Mouse (Mus musculus): ENCODE data around the gene Alcam. TPM values are rescaled to one million over a fixed set of nuclear protein-coding genes. Genes with fewer than 3 reads are reported as not detected.

Gene Alcam
- total and polyA plus RNA-seq, 2 experiments from 2014 or later = 30.8 to 146 TPM

DNA sequence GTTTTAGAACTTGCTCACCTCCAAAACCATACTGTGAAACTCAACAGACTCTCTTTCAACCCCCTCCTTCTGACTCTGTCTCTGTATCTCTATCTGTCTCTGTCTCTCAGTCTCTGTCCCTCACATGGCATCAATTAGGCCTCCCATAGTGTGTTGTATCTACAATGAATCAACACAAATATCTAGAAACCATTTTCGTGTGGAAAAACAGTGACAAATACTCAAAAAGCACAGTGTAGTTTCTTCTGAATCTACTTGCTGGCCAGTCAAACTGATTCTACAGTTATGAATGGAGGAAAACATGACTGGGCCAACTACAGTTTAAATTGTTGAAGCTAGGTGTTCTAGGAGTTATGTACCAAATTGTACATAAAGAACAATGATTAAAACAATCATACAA, 10.8 kb downstream of the Alcam start:
- Histone ChIP-seq H3K4me2 (ENCODE audit: low read depth) (no peak overlapping the region), H3K36me3 (ENCODE audit: insufficient read depth) (no peaks in the 10 kb centered on the region), H3K4me3 (ENCODE audit: low read depth, low read length) (no peak overlapping the region), H3K9me3 (ENCODE audit: low read length) (no peaks in the 10 kb centered on the region), H3K27ac (ENCODE audit: low read depth, low read length) (no peak overlapping the region), H3K27me3 (ENCODE audit: insufficient read depth, low read length) (no peaks in the 10 kb centered on the region), H3K4me1 (ENCODE audit: insufficient read depth) (no peaks in the 10 kb centered on the region), H3K9ac (no peak overlapping the region)
- 79% methylated on average over 1 of the region's 1 CpGs for WGBS
- DNase-seq (no peak), ATAC-seq (no peak)
- TF ChIP-seq CTCF (IDR thresholded peaks at IDR 0.05; ENCODE audit: low read depth) = no peak

GRCm38 (mm10) chr16:52439600-52439999, 14.3 kb downstream of the Alcam start:
- no peak overlapping the region for H3K4me3 ChIP-seq (ENCODE audit: low read depth, low read length)
- DNase-seq = no peak
- H3K4me2 ChIP-seq (ENCODE audit: low read depth) = no peak overlapping the region
- TF ChIP-seq CTCF (IDR thresholded peaks at IDR 0.05; ENCODE audit: low read depth) = no peak
- no peaks in the 10 kb centered on the region for H3K27me3 ChIP-seq (ENCODE audit: insufficient read depth, low read length)
- H3K4me1 ChIP-seq (ENCODE audit: insufficient read depth) = no peaks in the 10 kb centered on the region
- no peak overlapping the region for H3K27ac ChIP-seq (ENCODE audit: low read depth, low read length)
- no peaks in the 10 kb centered on the region for H3K36me3 ChIP-seq (ENCODE audit: insufficient read depth)
- ATAC-seq = no peak
- no peak overlapping the region for H3K9ac ChIP-seq
- no peaks in the 10 kb centered on the region for H3K9me3 ChIP-seq (ENCODE audit: low read length)

GRCm38 (mm10) chr16:52439007-52439406, 14.9 kb downstream of the Alcam start:
- H3K36me3 ChIP-seq (ENCODE audit: insufficient read depth) = no peaks in the 10 kb centered on the region
- no peaks in the 10 kb centered on the region for H3K27me3 ChIP-seq (ENCODE audit: insufficient read depth, low read length)
- no peak overlapping the region for H3K27ac ChIP-seq (ENCODE audit: low read depth, low read length)
- no peak overlapping the region for H3K4me2 ChIP-seq (ENCODE audit: low read depth)
- H3K9ac ChIP-seq = no peak overlapping the region
- 85% methylated on average over 6 of the region's 6 CpGs for whole genome bisulfite sequencing
- no peaks in the 10 kb centered on the region for H3K4me1 ChIP-seq (ENCODE audit: insufficient read depth)
- no peaks in the 10 kb centered on the region for H3K9me3 ChIP-seq (ENCODE audit: low read length)
- H3K4me3 ChIP-seq (ENCODE audit: low read depth, low read length) = no peak overlapping the region
- ATAC-seq = no peak
- TF ChIP-seq CTCF (IDR thresholded peaks at IDR 0.05; ENCODE audit: low read depth) = no peak
- no peak for DNase-seq

DNA sequence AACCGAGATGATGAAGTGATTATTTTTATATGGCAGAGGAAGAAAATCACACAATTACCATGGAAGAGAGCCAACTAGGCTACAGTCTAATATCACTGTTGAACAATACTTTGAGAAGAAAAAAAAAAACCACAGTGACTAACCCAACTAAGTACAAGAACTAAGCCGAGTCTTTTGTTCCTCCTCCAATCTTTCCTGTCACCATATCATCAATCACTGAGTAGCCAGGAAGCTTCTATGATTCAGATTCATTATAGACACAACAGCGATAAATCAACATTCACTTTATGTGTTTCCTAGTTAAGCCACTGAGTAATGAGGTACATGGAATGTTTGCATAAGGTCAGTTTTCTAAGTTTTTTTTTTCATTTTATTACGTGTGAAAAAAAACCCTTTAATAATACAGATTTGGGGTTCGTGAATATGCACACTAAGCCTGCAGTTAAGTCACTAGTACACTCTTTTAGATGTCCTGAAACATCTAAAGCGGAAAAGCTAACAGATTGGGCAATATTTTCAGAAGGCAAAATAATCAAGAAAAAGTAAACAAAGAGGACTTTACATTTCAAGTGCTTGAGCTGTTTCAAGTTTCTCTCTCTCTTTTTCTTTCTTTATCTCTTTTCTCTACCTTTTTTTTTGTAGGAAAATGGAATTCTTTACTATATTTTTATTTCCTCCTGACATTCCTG, 15.5 kb downstream of the Alcam start:
- H3K4me3 ChIP-seq (ENCODE audit: low read depth, low read length) = no peak overlapping the region
- H3K27ac ChIP-seq (ENCODE audit: low read depth, low read length) = no peak overlapping the region
- no peaks in the 10 kb centered on the region for H3K9me3 ChIP-seq (ENCODE audit: low read length)
- no peak overlapping the region for H3K4me2 ChIP-seq (ENCODE audit: low read depth)
- WGBS = 81% methylated on average over 6 of the region's 6 CpGs
- no peak for ATAC-seq
- no peak overlapping the region for H3K9ac ChIP-seq
- H3K27me3 ChIP-seq (ENCODE audit: insufficient read depth, low read length) = no peaks in the 10 kb centered on the region
- no peaks in the 10 kb centered on the region for H3K4me1 ChIP-seq (ENCODE audit: insufficient read depth)
- DNase-seq = no peak
- H3K36me3 ChIP-seq (ENCODE audit: insufficient read depth) = no peaks in the 10 kb centered on the region
- TF ChIP-seq CTCF (IDR thresholded peaks at IDR 0.05; ENCODE audit: low read depth) = no peak

- Histone ChIP-seq H3K9me3 (ENCODE audit: low read length) (no peaks in the 10 kb centered on the region), H3K4me1 (ENCODE audit: insufficient read depth) (no peaks in the 10 kb centered on the region), H3K27ac (ENCODE audit: low read depth, low read length) (no peak overlapping the region), H3K4me2 (ENCODE audit: low read depth) (no peak overlapping the region), H3K4me3 (ENCODE audit: low read depth, low read length) (no peak overlapping the region), H3K36me3 (ENCODE audit: insufficient read depth) (no peaks in the 10 kb centered on the region), H3K27me3 (ENCODE audit: insufficient read depth, low read length) (no peaks in the 10 kb centered on the region), H3K9ac (no peak overlapping the region)
- no peak for ATAC-seq
- no peak for TF ChIP-seq CTCF (IDR thresholded peaks at IDR 0.05; ENCODE audit: low read depth)
- WGBS = 80% methylated on average over 11 of the region's 11 CpGs
- no peak for DNase-seq
Measured at GRCm38 (mm10) chr16:52433189-52433588, 20.7 kb downstream of the Alcam start.

DNA sequence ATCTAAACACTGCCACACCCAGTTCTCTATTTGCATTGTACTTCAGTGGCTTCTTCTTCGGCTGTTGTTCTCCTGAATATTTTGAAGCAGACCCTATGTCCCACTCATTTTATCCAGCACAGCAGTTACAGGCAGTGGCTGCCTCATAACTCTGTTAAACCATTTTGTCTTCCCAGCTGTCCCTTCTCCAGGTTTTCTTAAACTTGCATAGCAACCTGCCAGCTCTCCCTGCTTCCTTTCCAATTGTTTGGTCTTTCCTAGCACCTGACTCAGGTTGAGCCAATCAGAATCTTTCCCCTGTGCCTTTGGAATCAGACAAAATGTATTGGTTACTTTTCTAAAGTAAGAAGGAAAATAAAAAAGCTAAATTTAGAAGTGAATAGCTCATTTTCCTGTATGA, 21.8 kb downstream of the Alcam start:
- no peaks in the 10 kb centered on the region for H3K27me3 ChIP-seq (ENCODE audit: insufficient read depth, low read length)
- H3K4me2 ChIP-seq (ENCODE audit: low read depth) = no peak overlapping the region
- H3K36me3 ChIP-seq (ENCODE audit: insufficient read depth) = no peaks in the 10 kb centered on the region
- no peak overlapping the region for H3K4me3 ChIP-seq (ENCODE audit: low read depth, low read length)
- no peak for TF ChIP-seq CTCF (IDR thresholded peaks at IDR 0.05; ENCODE audit: low read depth)
- ATAC-seq = no peak
- H3K4me1 ChIP-seq (ENCODE audit: insufficient read depth) = no peaks in the 10 kb centered on the region
- no peak overlapping the region for H3K9ac ChIP-seq
- WGBS = 86% methylated on average over 1 of the region's 1 CpGs
- no peak overlapping the region for H3K27ac ChIP-seq (ENCODE audit: low read depth, low read length)
- no peaks in the 10 kb centered on the region for H3K9me3 ChIP-seq (ENCODE audit: low read length)
- no peak for DNase-seq

GRCm38 (mm10) chr16:52431590-52431989, 22.3 kb downstream of the Alcam start:
- Histone ChIP-seq H3K4me3 (ENCODE audit: low read depth, low read length) (no peak overlapping the region), H3K4me1 (ENCODE audit: insufficient read depth) (no peaks in the 10 kb centered on the region), H3K36me3 (ENCODE audit: insufficient read depth) (no peaks in the 10 kb centered on the region), H3K27ac (ENCODE audit: low read depth, low read length) (no peak overlapping the region), H3K4me2 (ENCODE audit: low read depth) (no peak overlapping the region), H3K27me3 (ENCODE audit: insufficient read depth, low read length) (no peaks in the 10 kb centered on the region), H3K9me3 (ENCODE audit: low read length) (no peaks in the 10 kb centered on the region), H3K9ac (no peak overlapping the region)
- ATAC-seq = no peak
- DNase-seq = no peak
- no peak for TF ChIP-seq CTCF (IDR thresholded peaks at IDR 0.05; ENCODE audit: low read depth)
- 82% methylated on average over 2 of the region's 2 CpGs for WGBS
